Mouse (Mus musculus): ENCODE data around the gene Arl15.
"Not testable (repeated sequence)": the region's sequence is repeated elsewhere in the genome, so short reads cannot be mapped to it uniquely, and the experiment has no call there.

The Arl15 gene

GRCm38 (mm10) chr13:113794039-113794704 lies at the start of gene Arl15:
Gene Arl15, plus strand, starts transcription at chr13:113794505.
- in situ Hi-C loops (cut with MboI; ENCODE audit: low pct_unique_long_range_greater_than_20kb in 1 of 2, low sequenced_read_pairs in 2 of 2, unreplicated experiment in 1 of 2), result no loop called here

- in situ Hi-C loops (cut with MboI; ENCODE audit: low pct_unique_long_range_greater_than_20kb in 1 of 2, low sequenced_read_pairs in 2 of 2, unreplicated experiment in 1 of 2), result no loop called here
Measured at GRCm38 (mm10) chr13:113745301-113745700, 49.0 kb upstream of the Arl15 start.

- in situ Hi-C loops (cut with MboI; ENCODE audit: low pct_unique_long_range_greater_than_20kb in 1 of 2, low sequenced_read_pairs in 2 of 2, unreplicated experiment in 1 of 2), result no loop called here
Measured at GRCm38 (mm10) chr13:113750766-113751165, 43.5 kb upstream of the Arl15 start.

GRCm38 (mm10) chr13:113754731-113755689 lies 39.3 kb upstream of the Arl15 start:
- in situ Hi-C loops (cut with MboI; ENCODE audit: low pct_unique_long_range_greater_than_20kb in 1 of 2, low sequenced_read_pairs in 2 of 2, unreplicated experiment in 1 of 2), result no loop called here

- in situ Hi-C loops (cut with MboI; ENCODE audit: low pct_unique_long_range_greater_than_20kb in 1 of 2, low sequenced_read_pairs in 2 of 2, unreplicated experiment in 1 of 2), result no loop called here
Measured at GRCm38 (mm10) chr13:113755779-113756178, 38.5 kb upstream of the Arl15 start.

- in situ Hi-C loops (cut with MboI; ENCODE audit: low pct_unique_long_range_greater_than_20kb in 1 of 2, low sequenced_read_pairs in 2 of 2, unreplicated experiment in 1 of 2), result no loop called here
Measured at GRCm38 (mm10) chr13:113761717-113762116, 32.6 kb upstream of the Arl15 start.

GRCm38 (mm10) chr13:113762766-113763516 lies 31.4 kb upstream of the Arl15 start:
- in situ Hi-C loops (cut with MboI; ENCODE audit: low pct_unique_long_range_greater_than_20kb in 1 of 2, low sequenced_read_pairs in 2 of 2, unreplicated experiment in 1 of 2), result no loop called here

GRCm38 (mm10) chr13:113765411-113765810 lies 28.9 kb upstream of the Arl15 start:
- in situ Hi-C loops (cut with MboI; ENCODE audit: low pct_unique_long_range_greater_than_20kb in 1 of 2, low sequenced_read_pairs in 2 of 2, unreplicated experiment in 1 of 2), result no loop called here

- in situ Hi-C loops (cut with MboI; ENCODE audit: low pct_unique_long_range_greater_than_20kb in 1 of 2, low sequenced_read_pairs in 2 of 2, unreplicated experiment in 1 of 2), result no loop called here
Measured at GRCm38 (mm10) chr13:113769829-113770228, 24.5 kb upstream of the Arl15 start.

- in situ Hi-C loops (cut with MboI; ENCODE audit: low pct_unique_long_range_greater_than_20kb in 1 of 2, low sequenced_read_pairs in 2 of 2, unreplicated experiment in 1 of 2), result no loop called here
Measured at GRCm38 (mm10) chr13:113770340-113770739, 24.0 kb upstream of the Arl15 start.

GRCm38 (mm10) chr13:113771340-113771739 lies 23.0 kb upstream of the Arl15 start:
- in situ Hi-C loops (cut with MboI; ENCODE audit: low pct_unique_long_range_greater_than_20kb in 1 of 2, low sequenced_read_pairs in 2 of 2, unreplicated experiment in 1 of 2), result no loop called here

GRCm38 (mm10) chr13:113774799-113775198 lies 19.5 kb upstream of the Arl15 start:
- in situ Hi-C loops (cut with MboI; ENCODE audit: low pct_unique_long_range_greater_than_20kb in 1 of 2, low sequenced_read_pairs in 2 of 2, unreplicated experiment in 1 of 2), result no loop called here

- in situ Hi-C loops (cut with MboI; ENCODE audit: low pct_unique_long_range_greater_than_20kb in 1 of 2, low sequenced_read_pairs in 2 of 2, unreplicated experiment in 1 of 2), result no loop called here
Measured at GRCm38 (mm10) chr13:113775244-113776140, 18.8 kb upstream of the Arl15 start.

GRCm38 (mm10) chr13:113785803-113786202 lies 8.5 kb upstream of the Arl15 start:
- in situ Hi-C loops (cut with MboI; ENCODE audit: low pct_unique_long_range_greater_than_20kb in 1 of 2, low sequenced_read_pairs in 2 of 2, unreplicated experiment in 1 of 2), result no loop called here

GRCm38 (mm10) chr13:113787136-113787535 lies 7.2 kb upstream of the Arl15 start:
- in situ Hi-C loops (cut with MboI; ENCODE audit: low pct_unique_long_range_greater_than_20kb in 1 of 2, low sequenced_read_pairs in 2 of 2, unreplicated experiment in 1 of 2), result no loop called here

GRCm38 (mm10) chr13:113790016-113790415 lies 4.3 kb upstream of the Arl15 start:
- in situ Hi-C loops (cut with MboI; ENCODE audit: low pct_unique_long_range_greater_than_20kb in 1 of 2, low sequenced_read_pairs in 2 of 2, unreplicated experiment in 1 of 2), result not testable (repeated sequence)

- in situ Hi-C loops (cut with MboI; ENCODE audit: low pct_unique_long_range_greater_than_20kb in 1 of 2, low sequenced_read_pairs in 2 of 2, unreplicated experiment in 1 of 2), result no loop called here
Measured at GRCm38 (mm10) chr13:113793637-113794036, 668 bp upstream of the Arl15 start.
